Mouse (Mus musculus): ENCODE measurements around the gene Rimbp2. TPM values are rescaled to one million over a fixed set of nuclear protein-coding genes. Genes with fewer than 3 reads are reported as not detected.
"Not testable (repeated sequence)": the region's sequence is repeated elsewhere in the genome, so short reads cannot be mapped to it uniquely, and the experiment has no call there.

Gene Rimbp2
- total and polyA plus RNA-seq, 3 experiments, result not detected

- Histone ChIP-seq H3K36me3 (replicated peaks in 1 of 2; ENCODE audit: control insufficient read depth in 1 of 2, insufficient read depth in 1 of 2, low read length in 1 of 2) (no peaks in the 10 kb centered on the region), H3K9me3 (replicated peaks; ENCODE audit: low read length) (peaks cover 57% of the 10 kb centered on the region), H3K27ac (ENCODE audit: insufficient read depth, low read depth) (no peak overlapping the region), H3K79me2 (replicated peaks; ENCODE audit: control insufficient read depth, extremely low read depth, insufficient read depth, poor library complexity, severe bottlenecking) (no peaks in the 10 kb centered on the region), H3K4me3 (replicated peaks in 1 of 3; ENCODE audit: low read depth in 2 of 3, low read length in 2 of 3, poor library complexity in 1 of 3) (no peak overlapping the region), H3K27me3 (replicated peaks) (no peaks in the 10 kb centered on the region), H3K4me1 (ENCODE audit: control insufficient read depth in 1 of 2, insufficient read depth in 2 of 2) (no peaks in the 10 kb centered on the region), H3K4me2 (ENCODE audit: insufficient read depth, low read depth, poor library complexity, severe bottlenecking) (no peak overlapping the region), H3K9ac (ENCODE audit: insufficient read depth, low read depth) (no peak overlapping the region)
- dilution Hi-C loops (cut with MboI; ENCODE audit: extremely low pct_ligation_motif_present, extremely low pct_unique_long_range_greater_than_20kb, low sequenced_read_pairs), result no loop called here
- TF ChIP-seq MAX (IDR thresholded peaks at IDR 0.05; ENCODE audit: low read length) (no peak), CTCF (conservative IDR thresholded peaks at IDR 0.05 in 1 of 2, IDR thresholded peaks at IDR 0.05 in 1 of 2; ENCODE audit: low read depth in 2 of 2, low read length in 2 of 2) (no peak), HCFC1 (IDR thresholded peaks at IDR 0.05; ENCODE audit: low read depth, low read length) (no peak)
- no peak for DNase-seq (ENCODE audit: extremely low read depth)
- in situ Hi-C loops (cut with MboI; ENCODE audit: low pct_ligation_motif_present, low pct_unique_long_range_greater_than_20kb, low sequenced_read_pairs), result no loop called here
These were observed 11.1 kb upstream of the Rimbp2 start for GRCm38 (mm10) chr5:128964353-128964752.

DNA sequence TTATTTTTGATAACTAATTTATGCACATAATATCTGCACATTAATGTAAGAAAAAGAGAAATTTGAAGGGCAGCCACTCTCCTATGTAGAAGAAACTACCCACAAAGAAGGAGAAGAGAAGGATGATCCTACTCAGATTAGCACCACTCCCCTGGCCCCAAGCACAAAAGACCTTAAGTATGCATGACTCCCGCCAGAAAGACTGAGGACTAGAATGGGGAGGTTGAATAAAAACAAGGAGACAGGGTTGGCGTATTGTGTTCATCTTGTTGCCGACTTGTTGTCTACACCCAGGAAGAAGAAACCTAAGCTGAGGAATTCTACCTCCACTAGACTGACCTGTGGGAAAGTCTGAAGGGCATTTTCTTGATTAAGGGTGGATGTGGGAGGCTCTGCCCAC is 5.6 kb upstream of the Rimbp2 start:
- Histone ChIP-seq H3K36me3 (replicated peaks in 1 of 2; ENCODE audit: control insufficient read depth in 1 of 2, insufficient read depth in 1 of 2, low read length in 1 of 2) (no peaks in the 10 kb centered on the region), H3K4me1 (ENCODE audit: control insufficient read depth in 1 of 2, insufficient read depth in 2 of 2) (no peaks in the 10 kb centered on the region), H3K27me3 (replicated peaks) (no peaks in the 10 kb centered on the region), H3K4me2 (ENCODE audit: insufficient read depth, low read depth, poor library complexity, severe bottlenecking) (no peak overlapping the region), H3K79me2 (replicated peaks; ENCODE audit: control insufficient read depth, extremely low read depth, insufficient read depth, poor library complexity, severe bottlenecking) (no peaks in the 10 kb centered on the region), H3K4me3 (replicated peaks in 1 of 3; ENCODE audit: low read depth in 2 of 3, low read length in 2 of 3, poor library complexity in 1 of 3) (no peak overlapping the region), H3K9me3 (replicated peaks; ENCODE audit: low read length) (peaks cover 56% of the 10 kb centered on the region), H3K9ac (ENCODE audit: insufficient read depth, low read depth) (no peak overlapping the region), H3K27ac (ENCODE audit: insufficient read depth, low read depth) (no peak overlapping the region)
- no peak for DNase-seq (ENCODE audit: extremely low read depth)
- in situ Hi-C loops (cut with MboI; ENCODE audit: low pct_ligation_motif_present, low pct_unique_long_range_greater_than_20kb, low sequenced_read_pairs), result no loop called here
- no peak for TF ChIP-seq NELFE (IDR thresholded peaks at IDR 0.05; ENCODE audit: low read depth, low read length)
- TF ChIP-seq CTCF (conservative IDR thresholded peaks at IDR 0.05 in 1 of 2, IDR thresholded peaks at IDR 0.05 in 1 of 2; ENCODE audit: low read depth in 2 of 2, low read length in 2 of 2), result no peak
- no peak for TF ChIP-seq TBP (conservative IDR thresholded peaks at IDR 0.05; ENCODE audit: low read depth, low read length)
- TF ChIP-seq POLR2AphosphoS2 (IDR thresholded peaks at IDR 0.05; ENCODE audit: low read depth, low read length), result no peak
- TF ChIP-seq GABPA (IDR thresholded peaks at IDR 0.05; ENCODE audit: insufficient replicate concordance, low read depth, low read length), result no peak
- TF ChIP-seq SMC3 (IDR thresholded peaks at IDR 0.05; ENCODE audit: low read depth, low read length), result no peak
- no peak for TF ChIP-seq ZMIZ1 (IDR thresholded peaks at IDR 0.05; ENCODE audit: low read depth, low read length)
- TF ChIP-seq CHD2 (IDR thresholded peaks at IDR 0.05; ENCODE audit: low read length), result no peak
- TF ChIP-seq ELF1 (IDR thresholded peaks at IDR 0.05; ENCODE audit: low read depth, low read length), result no peak
- TF ChIP-seq MYC (IDR thresholded peaks at IDR 0.05; ENCODE audit: low read depth, low read length), result no peak
- no peak for TF ChIP-seq ZKSCAN1 (IDR thresholded peaks at IDR 0.05; ENCODE audit: borderline replicate concordance, low read depth, low read length)
- no peak for TF ChIP-seq MXI1 (IDR thresholded peaks at IDR 0.05; ENCODE audit: low read depth, low read length)
- TF ChIP-seq SIN3A (IDR thresholded peaks at IDR 0.05; ENCODE audit: low read length), result no peak
- TF ChIP-seq RCOR1 (conservative IDR thresholded peaks at IDR 0.05; ENCODE audit: low read depth, low read length), result no peak
- no peak for TF ChIP-seq ZNF384 (IDR thresholded peaks at IDR 0.05; ENCODE audit: low read depth, low read length)
- dilution Hi-C loops (cut with MboI; ENCODE audit: extremely low pct_ligation_motif_present, extremely low pct_unique_long_range_greater_than_20kb, low sequenced_read_pairs), result no loop called here

DNA sequence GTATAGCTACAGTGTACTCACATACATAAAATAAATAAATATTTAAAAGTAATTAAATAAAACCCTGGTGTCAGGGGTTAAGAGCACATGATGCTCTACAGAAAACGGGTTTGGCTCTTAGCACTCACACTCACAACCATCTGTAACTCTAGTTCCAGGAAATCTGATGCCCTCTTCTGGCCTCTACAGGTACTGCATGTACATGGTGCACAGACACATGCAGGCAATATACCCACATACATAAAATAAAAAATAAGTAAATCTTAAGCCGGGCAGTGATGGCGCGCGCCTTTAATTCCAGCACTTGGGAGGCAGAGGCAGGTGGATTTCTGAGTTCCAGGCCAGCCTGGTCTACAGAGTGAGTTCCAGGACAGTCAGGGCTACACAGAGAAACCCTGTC is 1.1 kb upstream of the Rimbp2 start:
- peaks cover 69% of the 10 kb centered on the region for H3K9me3 ChIP-seq (replicated peaks; ENCODE audit: low read length)
- H3K27me3 ChIP-seq (replicated peaks); DNase-seq (ENCODE audit: extremely low read depth); H3K4me3 ChIP-seq (replicated peaks in 1 of 3; ENCODE audit: low read depth in 2 of 3, low read length in 2 of 3, poor library complexity in 1 of 3); H3K9ac ChIP-seq (ENCODE audit: insufficient read depth, low read depth); H3K79me2 ChIP-seq (replicated peaks; ENCODE audit: control insufficient read depth, extremely low read depth, insufficient read depth, poor library complexity, severe bottlenecking); H3K4me1 ChIP-seq (ENCODE audit: control insufficient read depth in 1 of 2, insufficient read depth in 2 of 2); H3K36me3 ChIP-seq (replicated peaks in 1 of 2; ENCODE audit: control insufficient read depth in 1 of 2, insufficient read depth in 1 of 2, low read length in 1 of 2); in situ Hi-C loops (cut with MboI; ENCODE audit: low pct_ligation_motif_present, low pct_unique_long_range_greater_than_20kb, low sequenced_read_pairs); dilution Hi-C loops (cut with MboI; ENCODE audit: extremely low pct_ligation_motif_present, extremely low pct_unique_long_range_greater_than_20kb, low sequenced_read_pairs); H3K4me2 ChIP-seq (ENCODE audit: insufficient read depth, low read depth, poor library complexity, severe bottlenecking); H3K27ac ChIP-seq (ENCODE audit: insufficient read depth, low read depth): not testable (repeated sequence)
